Mouse (Mus musculus): ENCODE measurements around the gene Pacsin2. TPM values are rescaled to one million over a fixed set of nuclear protein-coding genes. Genes with fewer than 3 reads are reported as not detected.
"Not testable (repeated sequence)": the region's sequence is repeated elsewhere in the genome, so short reads cannot be mapped to it uniquely, and the experiment has no call there.

Pacsin2 gene
- total RNA-seq, 2 experiments from 2014 or later, result 105 to 116 TPM

DNA sequence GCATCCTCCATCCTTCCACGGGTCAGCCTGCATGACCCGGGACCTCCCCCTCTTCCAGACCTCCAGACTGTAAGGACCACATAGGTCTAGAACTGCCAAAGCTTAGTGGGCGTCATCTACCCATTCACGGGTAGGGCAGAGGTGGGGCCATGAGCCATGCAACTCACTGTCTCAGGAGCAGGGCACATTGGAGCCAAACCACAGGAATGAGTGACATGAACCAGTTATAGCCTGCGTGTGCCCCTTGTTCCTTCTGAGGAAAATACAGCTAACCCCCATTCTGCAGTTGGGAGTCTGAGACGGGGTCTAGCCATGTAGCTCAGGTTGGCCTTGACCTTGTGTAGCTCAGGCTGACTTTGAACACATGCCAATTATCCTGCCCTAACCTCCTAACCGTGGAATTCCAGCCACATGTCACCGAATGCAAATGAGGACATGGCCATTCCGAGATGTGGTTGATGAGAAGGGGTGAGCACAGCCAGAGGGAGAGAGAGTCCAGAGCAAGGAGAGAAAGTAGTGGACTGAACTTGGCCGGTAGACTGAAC lies 16.9 kb upstream of the Pacsin2 start:
- DNase-seq (ENCODE audit: low spot score in 2 of 2), result no peak

DNA sequence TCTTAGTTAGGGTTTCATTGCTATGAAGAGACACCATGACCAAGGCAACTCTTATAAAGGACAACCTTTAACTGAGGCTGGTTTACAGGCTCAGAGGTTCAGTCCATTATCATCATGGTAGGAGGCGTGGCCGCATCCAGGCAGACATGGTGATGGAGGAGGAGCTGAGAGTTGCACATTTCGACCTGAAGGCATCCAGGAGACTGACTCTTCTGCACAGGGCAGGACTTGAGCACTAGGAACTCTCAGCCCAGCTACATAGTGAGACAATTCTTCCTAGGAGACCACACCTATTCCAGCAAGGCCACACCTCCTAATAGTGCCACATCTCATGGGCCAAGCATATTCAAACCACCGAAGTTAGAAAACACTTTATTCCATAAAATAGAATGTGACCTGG lies 15.4 kb upstream of the Pacsin2 start:
- no peak for DNase-seq (ENCODE audit: low spot score in 2 of 2)

DNA sequence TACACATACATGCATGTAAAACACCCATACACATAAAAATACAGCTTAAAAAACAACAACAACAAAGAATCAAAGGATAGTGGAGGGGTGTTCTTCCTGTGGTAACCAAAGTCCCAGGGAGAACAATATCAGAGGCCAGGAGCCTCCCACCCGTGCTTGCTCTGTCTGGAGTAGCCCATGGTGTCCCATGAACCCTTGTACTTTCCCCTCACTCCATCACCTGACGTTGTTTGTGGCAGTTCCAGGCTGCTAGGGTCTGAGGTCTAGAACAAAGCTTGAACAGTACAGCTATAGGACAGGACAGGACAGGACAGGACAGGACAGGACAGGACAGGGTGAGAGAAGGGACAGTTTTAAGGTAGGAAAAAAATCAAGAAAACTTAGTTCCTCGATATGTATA lies 13.7 kb upstream of the Pacsin2 start:
- no peak for DNase-seq (ENCODE audit: low spot score in 2 of 2)

DNA sequence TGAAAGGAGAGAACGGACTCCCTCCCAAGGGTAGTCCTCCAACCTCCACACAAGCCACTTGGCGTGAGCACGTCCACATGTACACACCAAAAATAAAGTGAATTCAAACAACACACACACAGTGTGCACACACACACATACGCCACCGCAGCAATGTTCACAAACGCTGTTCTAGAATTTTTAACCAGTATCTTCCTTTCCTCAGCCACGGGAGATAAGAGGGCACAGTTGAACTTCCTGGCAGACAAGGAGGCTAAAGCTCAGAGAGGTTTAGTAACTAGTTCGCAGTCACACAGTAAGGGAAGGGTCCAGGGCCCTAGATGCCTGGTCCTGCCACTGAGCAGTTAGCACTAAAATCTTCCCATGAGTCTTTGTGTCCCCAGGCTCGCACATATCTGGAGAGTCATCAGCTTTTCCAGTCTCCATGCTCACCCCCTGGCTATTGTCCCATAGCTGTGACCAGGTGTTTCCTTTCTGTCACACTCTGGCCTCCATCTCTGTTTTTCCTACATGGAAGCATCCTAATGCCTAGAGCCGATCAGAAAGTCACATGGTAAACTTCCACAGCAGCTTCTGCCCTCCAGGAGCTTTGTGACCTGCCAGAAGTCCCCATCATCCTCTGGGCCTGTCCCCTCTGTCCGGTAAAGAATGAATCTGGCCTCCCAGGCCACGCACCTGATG lies 12.3 kb upstream of the Pacsin2 start:
- DNase-seq (ENCODE audit: low spot score in 2 of 2), result no peak

DNA sequence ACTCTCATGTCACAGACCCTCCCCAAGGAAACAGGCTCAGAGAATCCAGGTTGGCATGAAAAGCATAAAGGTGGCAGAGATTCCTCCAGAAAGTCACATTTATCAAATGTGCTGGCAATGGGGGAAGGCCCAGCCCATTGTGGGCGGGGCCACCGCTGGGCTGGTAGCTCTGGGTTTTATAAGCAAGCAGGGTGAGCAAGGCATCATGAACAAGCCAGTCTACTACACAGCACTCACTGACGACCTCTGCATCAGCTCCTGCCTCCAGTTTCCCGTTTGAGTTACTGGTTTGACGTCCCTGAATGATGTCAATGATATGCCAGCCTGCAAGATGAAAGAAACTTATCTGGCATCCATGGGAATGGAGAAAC lies 10.0 kb upstream of the Pacsin2 start:
- no peak for DNase-seq (ENCODE audit: low spot score in 2 of 2)

DNA sequence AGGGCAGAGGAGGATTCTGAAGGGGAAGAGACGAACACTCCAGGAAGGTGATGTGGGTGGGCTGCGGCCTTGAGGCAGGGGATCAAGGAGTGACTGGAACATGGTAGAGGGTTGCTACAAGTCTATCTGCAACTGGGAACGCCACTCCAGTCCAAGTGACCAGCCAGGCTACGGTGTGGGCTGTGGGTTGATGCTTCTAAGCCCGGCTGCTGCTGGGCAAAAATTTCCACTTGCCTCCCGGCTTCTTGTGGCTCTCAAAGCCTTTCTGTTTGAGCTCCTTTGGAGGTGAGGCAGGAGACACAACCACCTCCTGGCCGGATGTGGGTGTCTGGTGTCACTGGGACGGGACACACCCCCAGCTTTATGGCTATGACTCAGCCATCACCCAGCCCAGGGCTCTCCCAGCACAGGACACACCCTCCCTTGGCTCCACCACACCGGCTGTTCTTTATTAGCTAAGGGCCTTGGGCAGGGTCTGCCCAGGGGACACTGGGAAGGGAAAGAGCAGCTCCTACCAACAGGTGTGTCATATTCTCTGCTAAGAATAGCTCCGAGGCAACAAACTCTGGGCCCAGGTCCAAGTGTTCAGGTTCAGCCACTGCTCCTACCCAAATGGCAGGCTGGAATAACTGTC lies 9.5 kb upstream of the Pacsin2 start:
- no peak for DNase-seq (ENCODE audit: low spot score in 2 of 2)

DNA sequence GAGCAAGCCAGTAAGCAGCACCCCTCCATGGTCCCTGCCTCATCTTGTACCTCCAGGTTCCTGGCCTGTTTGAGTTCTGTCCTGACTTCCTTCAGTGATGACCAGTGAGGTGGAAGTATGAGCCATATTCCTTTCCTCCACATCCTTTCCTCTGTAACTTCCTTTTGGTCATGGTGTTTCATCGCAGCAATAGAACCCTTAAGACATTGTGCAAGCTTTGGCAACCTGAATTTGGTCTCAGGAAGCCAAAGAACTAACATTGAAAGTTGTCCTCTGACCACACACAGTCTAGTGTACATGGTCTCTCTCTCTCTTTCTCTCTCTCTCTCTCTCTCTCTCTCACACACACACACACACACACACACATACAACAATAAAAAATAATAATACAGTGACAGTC lies 8.8 kb upstream of the Pacsin2 start:
- no peak for DNase-seq (ENCODE audit: low spot score in 2 of 2)

DNA sequence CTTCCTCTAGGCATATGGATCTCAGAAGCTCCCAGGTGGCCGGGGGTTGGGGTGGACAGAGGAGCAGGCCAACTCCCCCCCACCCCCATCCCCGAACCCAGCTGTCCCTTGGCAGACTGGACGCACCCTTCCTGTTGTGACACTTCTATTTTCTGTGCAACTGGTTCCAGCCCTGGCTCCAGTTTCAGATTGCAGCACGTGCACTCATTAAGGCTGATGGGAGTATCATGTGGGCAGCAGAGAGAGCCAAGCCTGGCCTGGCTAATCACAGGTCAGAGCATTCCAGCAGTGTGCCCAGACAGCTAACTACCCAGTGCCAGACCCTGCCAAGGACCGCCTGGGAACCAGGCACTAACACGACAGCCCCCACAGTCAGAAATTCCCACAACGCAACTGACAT lies 7.1 kb upstream of the Pacsin2 start:
- no peak for DNase-seq (ENCODE audit: low spot score in 2 of 2)

DNA sequence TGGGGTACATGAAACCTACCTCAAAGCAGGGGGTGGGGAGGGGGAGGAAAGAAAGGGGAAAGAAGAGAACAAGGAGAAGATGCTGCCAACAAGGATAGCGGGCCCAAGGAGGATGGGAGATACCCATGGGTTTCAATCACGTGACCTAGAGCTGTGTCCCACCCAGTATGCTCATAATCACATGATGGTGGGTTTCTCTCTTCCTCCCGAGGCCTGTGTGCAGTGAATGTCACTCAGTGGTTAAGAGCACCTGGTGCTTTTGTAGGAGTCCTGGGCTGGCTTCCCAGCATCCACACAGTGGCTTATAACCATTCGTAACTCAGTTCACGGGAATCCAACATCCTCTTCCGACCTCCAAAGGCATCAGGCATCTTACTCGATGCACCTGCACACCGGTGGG lies 6.0 kb upstream of the Pacsin2 start:
- no peak for DNase-seq (ENCODE audit: low spot score in 2 of 2)

DNA sequence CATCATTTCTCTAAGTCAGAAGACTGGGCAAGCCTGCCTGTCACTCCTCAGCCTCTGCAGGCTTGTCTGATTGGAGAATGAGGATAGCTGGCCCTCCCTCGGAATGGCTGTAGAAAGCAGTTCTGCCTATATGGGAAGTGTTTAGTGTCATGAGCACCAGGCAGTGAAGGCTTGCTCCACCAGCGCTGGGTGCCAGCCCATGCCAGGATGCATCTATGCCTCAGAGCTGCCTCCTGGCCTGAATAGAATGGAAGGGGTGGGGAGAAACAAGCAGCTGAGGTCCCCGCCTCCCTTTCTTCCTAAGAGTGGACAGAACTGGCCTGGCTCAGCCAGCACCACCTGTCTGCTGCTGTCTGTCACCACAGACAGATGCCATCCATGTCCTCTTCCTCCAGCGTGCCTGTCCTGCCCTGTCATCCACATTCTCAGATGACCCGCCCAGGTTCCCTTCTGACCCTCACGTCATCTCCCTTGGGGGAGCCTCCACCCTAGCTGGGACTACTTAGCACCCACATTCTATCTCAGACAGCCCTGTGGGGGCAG lies 4.9 kb upstream of the Pacsin2 start:
- no peak for DNase-seq (ENCODE audit: low spot score in 2 of 2)

DNA sequence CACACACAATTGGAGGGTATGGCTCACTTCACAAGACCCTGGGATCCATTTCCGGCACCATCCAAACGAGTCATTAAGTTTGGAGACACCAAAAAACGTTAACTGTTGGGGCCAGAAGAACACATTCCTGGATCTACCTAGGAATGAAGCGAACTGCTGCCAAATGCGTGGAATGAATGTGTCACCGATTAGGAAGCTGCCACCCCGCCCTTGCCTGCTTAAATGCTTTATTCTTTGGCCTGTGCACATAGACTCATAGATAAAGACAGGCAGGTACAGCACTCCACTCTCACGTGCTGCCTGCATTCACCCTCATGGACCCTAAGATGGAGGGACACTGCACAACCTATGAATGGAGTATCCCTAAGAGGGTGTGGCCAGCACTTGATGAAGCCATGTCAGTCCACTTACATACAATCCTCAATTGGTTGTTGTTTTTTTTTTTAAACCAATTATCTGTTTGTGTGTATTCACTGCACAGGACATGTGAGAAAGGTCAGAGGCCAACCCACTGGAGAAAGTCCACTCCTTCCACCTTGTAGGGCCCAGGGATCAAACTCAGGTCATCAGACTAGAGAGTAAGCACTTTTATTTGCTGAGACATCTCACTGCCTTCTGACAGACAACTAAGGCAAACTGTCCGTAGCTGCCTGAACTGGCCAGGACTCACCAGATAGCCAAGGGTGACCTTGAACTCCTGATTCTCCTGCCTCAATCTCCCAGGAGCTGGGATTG lies 3.0 kb upstream of the Pacsin2 start:
- DNase-seq (ENCODE audit: low spot score in 2 of 2), result no peak

DNA sequence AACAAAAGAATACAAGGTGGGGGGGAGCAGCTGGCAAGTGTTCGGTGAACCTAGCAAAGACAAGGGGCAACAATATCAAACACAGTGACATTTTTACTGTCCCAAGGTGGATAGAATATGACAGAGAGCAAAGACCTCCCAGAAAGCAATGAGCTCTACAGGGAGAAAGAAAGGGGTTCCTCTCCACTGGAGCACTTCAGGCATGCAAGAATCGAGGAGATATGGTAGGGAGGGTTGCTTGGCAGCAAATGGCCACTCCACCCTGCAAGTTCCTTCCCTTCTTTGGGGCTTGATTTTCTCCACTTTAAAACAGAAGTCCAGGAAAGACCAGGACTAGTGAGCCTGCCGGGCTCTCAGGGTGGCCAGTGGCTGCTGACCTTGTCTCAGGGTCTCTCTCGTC lies 1.9 kb upstream of the Pacsin2 start:
- DNase-seq (ENCODE audit: low spot score in 2 of 2), result no peak

DNA sequence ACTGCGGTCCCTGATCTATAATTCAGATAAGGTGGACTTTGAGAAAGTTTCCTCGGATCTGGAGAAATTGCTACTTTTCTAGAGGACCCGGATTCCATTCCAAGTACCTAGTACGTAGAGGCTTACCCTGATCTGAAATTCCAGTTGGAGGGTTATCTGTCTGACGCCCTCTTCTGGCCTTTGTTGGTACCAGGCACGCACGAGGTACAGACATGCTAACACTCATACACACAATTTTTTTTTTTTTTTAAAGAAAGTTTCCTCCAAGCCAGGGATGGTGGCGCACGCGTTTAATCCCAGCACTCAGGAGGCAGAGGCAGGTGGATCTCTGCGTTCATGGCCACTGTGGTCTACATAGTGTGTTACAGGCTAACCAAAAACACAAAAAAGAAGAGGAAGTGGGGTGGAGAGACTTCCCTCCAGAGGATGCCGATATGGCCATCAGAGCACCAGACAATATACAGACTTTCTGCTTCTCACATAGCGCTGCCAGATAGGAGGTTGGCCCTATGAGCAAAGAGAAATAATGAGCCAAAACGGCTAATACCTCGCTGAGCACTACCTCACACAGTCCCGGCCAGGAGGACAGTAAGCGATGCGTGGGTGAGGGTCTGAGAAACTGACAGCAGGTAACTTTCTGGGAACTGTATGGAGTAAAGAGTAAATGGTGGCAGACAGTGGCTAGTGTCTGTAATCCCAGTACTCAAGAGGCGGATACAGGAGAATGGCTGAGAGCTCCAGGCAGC lies 672 bp upstream of the Pacsin2 start:
- no peak for DNase-seq (ENCODE audit: low spot score in 2 of 2)

DNA sequence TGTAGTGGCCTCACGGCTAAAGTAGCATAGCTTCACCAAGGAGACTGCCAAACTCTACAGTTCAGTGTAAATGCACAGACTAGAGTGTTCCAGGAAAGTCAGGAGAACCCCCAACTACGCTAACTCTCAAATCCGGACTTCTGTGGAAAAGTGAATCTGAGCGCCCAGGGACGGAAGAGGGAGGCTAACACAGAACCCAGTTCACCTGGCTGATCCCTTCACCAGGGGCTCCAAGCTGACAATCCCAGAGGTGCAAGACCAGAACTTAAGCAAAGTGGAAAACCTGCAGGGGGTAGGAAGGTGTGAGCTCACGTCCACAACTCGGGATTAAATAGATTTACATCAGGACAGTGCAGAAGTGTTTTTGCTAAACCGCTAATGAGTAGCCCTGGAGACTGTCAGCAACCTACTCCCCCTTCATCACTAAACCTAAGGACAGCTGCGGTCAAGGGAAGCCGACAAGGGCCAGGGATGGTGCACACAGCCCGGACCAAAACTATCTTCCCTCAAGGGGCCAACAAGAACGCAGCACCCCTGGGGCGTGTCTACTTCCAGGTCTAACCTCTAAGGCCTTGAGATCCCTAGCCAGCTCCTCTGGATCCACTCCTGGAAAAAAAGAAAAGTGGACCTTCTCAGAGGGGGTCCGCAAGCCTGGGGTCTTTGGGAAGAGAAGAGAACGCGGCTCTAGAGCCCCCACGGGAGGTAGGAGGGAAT lies 880 bp downstream of the Pacsin2 start:
- DNase-seq (ENCODE audit: low spot score in 2 of 2), result no peak

DNA sequence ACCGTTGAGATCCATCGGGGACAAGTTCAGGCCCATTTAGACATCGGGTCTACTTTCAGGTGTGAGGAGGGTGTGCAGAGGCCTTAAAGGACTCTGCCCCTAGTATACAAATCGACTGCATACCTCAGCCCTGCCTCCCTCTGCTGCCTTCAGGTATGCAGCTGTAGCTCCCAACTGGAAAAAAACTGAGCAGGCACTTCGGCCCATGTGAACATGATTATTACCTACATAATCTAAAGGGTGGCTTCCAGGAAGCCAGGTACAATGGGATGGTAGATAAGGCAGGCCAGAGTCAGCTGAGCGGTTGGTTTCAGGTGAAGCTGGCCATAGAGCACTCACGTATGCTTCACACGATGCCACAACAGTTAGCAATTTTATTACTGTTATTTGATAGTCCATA lies 2.1 kb downstream of the Pacsin2 start:
- not testable (repeated sequence) for DNase-seq (ENCODE audit: low spot score in 2 of 2)

DNA sequence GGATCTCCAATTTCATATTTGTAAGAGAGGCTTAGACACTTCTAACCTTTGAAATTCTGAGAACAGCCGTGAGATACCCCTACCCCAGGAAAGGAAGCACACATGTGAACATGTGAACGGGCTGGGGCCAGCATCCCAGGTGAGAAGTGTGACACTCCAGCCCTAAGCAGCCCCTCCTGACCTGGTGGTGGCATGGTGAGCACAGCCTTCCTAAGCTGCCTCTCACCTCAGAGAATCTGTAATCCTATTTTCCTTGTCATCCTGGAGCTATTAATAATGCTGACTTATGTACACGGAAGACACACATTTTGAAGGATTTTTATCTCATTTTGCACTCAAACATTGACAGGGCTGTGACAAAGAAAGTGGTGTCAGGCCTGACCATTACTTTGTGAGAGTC lies 3.5 kb downstream of the Pacsin2 start:
- DNase-seq (ENCODE audit: low spot score in 2 of 2), result no peak

DNA sequence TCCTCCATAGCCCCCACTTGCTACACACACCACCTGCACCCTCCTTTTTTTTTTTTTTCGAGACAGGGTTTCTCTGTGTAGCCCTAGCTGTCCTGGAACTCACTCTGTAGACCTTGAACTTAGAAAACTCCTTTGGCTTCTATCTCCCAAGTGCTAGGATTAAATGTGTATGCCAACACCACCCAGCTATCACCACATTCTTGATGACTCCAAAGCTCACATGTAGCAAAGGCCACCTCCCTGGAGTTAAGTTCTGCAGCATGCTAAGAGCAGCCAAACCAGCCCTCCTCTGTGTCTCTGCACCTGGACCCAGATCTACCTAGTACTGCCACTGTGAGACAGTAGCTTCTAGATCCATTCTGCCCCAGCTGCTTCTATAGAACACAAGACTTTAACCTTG lies 6.9 kb downstream of the Pacsin2 start:
- no peak for DNase-seq (ENCODE audit: low spot score in 2 of 2)

DNA sequence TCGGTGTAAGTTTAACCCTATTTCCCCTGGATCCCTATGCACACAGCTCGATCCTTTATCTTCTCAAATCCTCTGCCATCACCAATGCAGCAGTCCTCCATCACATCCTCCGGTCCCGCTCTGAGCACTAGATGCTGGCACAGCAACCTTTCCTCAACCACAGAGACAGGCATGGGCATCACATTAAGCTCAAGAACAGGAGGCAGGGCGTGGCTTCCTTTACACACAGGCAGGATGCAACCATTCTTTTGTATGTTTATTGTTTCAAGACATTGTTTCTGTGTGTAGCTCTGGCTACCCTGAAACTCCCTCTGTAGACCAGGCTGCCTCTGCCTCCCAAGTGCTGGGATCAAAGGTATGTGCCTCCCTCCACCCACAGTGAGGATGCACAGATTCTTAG lies 8.8 kb downstream of the Pacsin2 start:
- DNase-seq (ENCODE audit: low spot score in 2 of 2), result no peak

DNA sequence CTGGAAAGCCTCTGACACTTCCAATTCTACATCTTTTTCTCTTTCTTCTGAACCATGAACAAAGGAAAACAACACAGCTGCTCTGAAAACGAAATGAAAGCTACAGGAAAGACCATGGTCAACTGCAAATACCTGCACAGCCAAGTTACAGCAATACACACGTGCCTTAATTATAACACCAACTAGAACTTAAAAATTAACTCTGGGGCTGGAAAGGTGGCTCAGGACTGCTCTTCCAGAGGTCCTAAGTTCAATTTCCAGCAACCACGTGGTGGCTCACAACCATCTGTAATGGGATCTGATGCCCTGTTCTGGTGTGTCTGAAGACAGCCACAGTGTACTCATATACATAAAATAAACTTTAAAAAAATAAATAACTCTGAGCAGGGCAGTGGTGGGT lies 9.4 kb downstream of the Pacsin2 start:
- DNase-seq (ENCODE audit: low spot score in 2 of 2), result no peak

DNA sequence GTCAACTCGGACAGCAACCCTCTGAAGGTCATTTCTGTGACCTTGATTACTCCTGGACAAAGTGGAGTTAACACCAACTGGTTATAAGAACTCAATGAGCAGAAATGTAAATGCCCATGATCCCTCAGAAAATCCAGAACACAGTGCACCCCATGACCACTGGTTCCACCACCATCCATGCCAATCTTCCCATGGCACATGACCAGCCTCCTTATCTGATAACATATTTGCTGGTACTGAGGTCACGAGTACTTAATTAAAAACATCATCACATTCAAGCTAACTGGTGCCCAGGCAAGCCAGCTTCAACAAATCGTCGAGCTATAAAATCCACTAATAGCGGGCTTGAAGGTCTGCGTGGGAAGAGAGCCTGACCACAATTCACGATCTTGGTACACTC lies 10.0 kb downstream of the Pacsin2 start:
- DNase-seq (ENCODE audit: low spot score in 2 of 2), result no peak

DNA sequence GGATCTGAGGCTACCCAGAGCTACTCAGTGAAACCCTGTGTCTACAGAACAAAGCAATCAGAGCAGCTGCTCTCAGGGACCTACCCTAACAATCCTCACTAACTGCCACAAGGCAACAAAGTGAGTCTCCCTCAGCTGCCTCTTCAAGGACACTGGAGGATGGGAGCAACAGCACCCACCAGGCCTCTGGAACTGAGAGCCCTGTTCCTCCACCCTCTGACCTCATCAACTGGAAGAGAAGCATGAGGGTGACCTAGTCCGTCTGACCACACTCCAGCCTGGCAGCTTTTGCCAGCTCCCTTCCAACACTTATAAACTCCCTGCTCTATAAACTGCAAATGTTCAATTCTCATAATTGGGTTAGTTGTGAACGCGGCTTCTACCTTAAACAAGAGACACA lies 10.5 kb downstream of the Pacsin2 start:
- no peak for DNase-seq (ENCODE audit: low spot score in 2 of 2)

Data from left cerebral cortex, adult 18-20 months (tissue).